Mouse (Mus musculus) liver, adult 2 months (tissue): ENCODE results near the gene Cdk1.

Experiments
- CTCF ChIP-seq: fragments of 200-500 bp; IDR thresholded peaks from 2 replicates; pipeline ENCODE4 v1.5.1; 2011; ENCODE audit warnings: low read depth, low read length, control low read depth
- POLR2A ChIP-seq: fragments of 200-500 bp; IDR thresholded peaks from 2 replicates; pipeline ENCODE4 v1.6.1; 2011; ENCODE audit warnings: low read length, control low read depth; ENCODE audit not compliant: insufficient read depth; ENCODE audit errors: extremely low read depth

- no peak for TF ChIP-seq CTCF
- no peak for TF ChIP-seq POLR2A
These were observed 24.6 kb downstream of the Cdk1 start for GRCm38 (mm10) chr10:69328029-69328655.
